Mouse (Mus musculus) limb, embryonic 11.5 days (tissue): ENCODE measurements around the gene Gabrg2. TPM values are rescaled to one million over a fixed set of nuclear protein-coding genes. Genes with fewer than 3 reads are reported as not detected.

Experiments
- ATAC-seq: fragments of 200-750 bp; cut with Nextera tagmentation; 2 replicates; pipeline ENCODE4 v1.8.0; 2017; ENCODE audit warnings: low read depth; ENCODE audit not compliant: insufficient number of reproducible peaks, low FRiP score, low TSS enrichment
- DNase-seq: peaks from one replicate; pipeline ENCODE4 v3.0.0-alpha.2; 2015; ENCODE audit warnings: low spot score
- H3K27ac ChIP-seq: fragments of 300-500 bp; sonication (generic); replicated peaks from 2 replicates; pipeline ENCODE4 v1.5.1; 2014; ENCODE audit warnings: low read depth, mild to moderate bottlenecking, low read length
- H3K27me3 ChIP-seq: fragments of 300-500 bp; sonication (generic); 2 replicates; pipeline ENCODE4 v1.6.1; 2014; ENCODE audit warnings: mild to moderate bottlenecking, low read length, mixed read lengths; ENCODE audit not compliant: control insufficient read depth, insufficient read depth
- H3K36me3 ChIP-seq: fragments of 300-500 bp; sonication (generic); 2 replicates; pipeline ENCODE4 v1.6.1; 2014; ENCODE audit warnings: mild to moderate bottlenecking, low read length, moderate library complexity, mixed read lengths; ENCODE audit not compliant: control insufficient read depth, insufficient read depth
- H3K4me1 ChIP-seq: fragments of 300-500 bp; sonication (generic); 2 replicates; pipeline ENCODE4 v1.6.1; 2014; ENCODE audit warnings: low read length, mixed read lengths; ENCODE audit not compliant: control insufficient read depth, insufficient read depth
- H3K4me2 ChIP-seq: fragments of 300-500 bp; sonication (generic); 2 replicates; pipeline ENCODE4 v1.6.1; 2014; ENCODE audit warnings: low read depth, mild to moderate bottlenecking, moderate library complexity; ENCODE audit not compliant: severe bottlenecking
- H3K4me3 ChIP-seq: fragments of 300-500 bp; sonication (generic); 2 replicates; pipeline ENCODE4 v1.5.1; 2014; ENCODE audit warnings: low read depth, low read length
- H3K9ac ChIP-seq: fragments of 300-500 bp; sonication (generic); 2 replicates; pipeline ENCODE4 v1.6.1; 2014; ENCODE audit warnings: mild to moderate bottlenecking, low read length
- H3K9me3 ChIP-seq: fragments of 300-500 bp; sonication (generic); 2 replicates; pipeline ENCODE4 v1.6.1; 2016; ENCODE audit warnings: low read length; ENCODE audit not compliant: control insufficient read depth
- WGBS: fragments of 180-500 bp; shearing (Covaris S2); extraction: QIAGEN DNeasy Blood & Tissue Kit; methylation state at CpG from one replicate; pipeline ENCODE4 v1.1.7; 2014; 5-methylcytosine and 5-hydroxymethylcytosine counted together
- polyA plus RNA-seq: library from polyadenylated mRNA; unstranded; fragments of >200 nt; fragmentation: Nextera tagmentation; extraction: Ambion mirVana; gene quantifications from 2 replicates; pipeline ENCODE4 v1.2.1, GENCODE M21; 2014

Gabrg2 gene
- polyA plus RNA-seq, 1 experiment from 2014 or later, result not detected

GRCm38 (mm10) chr11:41945471-41945870, 55.2 kb downstream of the Gabrg2 start:
- H3K27me3 ChIP-seq, result no peaks in the 10 kb centered on the region
- H3K4me1 ChIP-seq, result no peaks in the 10 kb centered on the region
- DNase-seq (no peak), ATAC-seq (no peak)
- no peaks in the 10 kb centered on the region for H3K36me3 ChIP-seq
- 79% methylated on average over 5 of the region's 5 CpGs for WGBS
- H3K9ac ChIP-seq, result no peak overlapping the region
- no peak overlapping the region for H3K4me3 ChIP-seq
- no peak overlapping the region for H3K27ac ChIP-seq
- no peaks in the 10 kb centered on the region for H3K9me3 ChIP-seq
- no peak overlapping the region for H3K4me2 ChIP-seq

GRCm38 (mm10) chr11:41937979-41938378, 62.7 kb downstream of the Gabrg2 start:
- 80% methylated on average over 2 of the region's 2 CpGs for WGBS
- Histone ChIP-seq H3K27ac (no peak overlapping the region), H3K4me3 (no peak overlapping the region), H3K9me3 (no peaks in the 10 kb centered on the region), H3K4me1 (no peaks in the 10 kb centered on the region), H3K36me3 (no peaks in the 10 kb centered on the region), H3K9ac (no peak overlapping the region), H3K4me2 (no peak overlapping the region), H3K27me3 (no peaks in the 10 kb centered on the region)
- DNase-seq (no peak), ATAC-seq (no peak)

GRCm38 (mm10) chr11:41918864-41919263, 81.8 kb downstream of the Gabrg2 start:
- ATAC-seq (no peak), DNase-seq (no peak)
- Histone ChIP-seq H3K4me2 (no peak overlapping the region), H3K9me3 (no peaks in the 10 kb centered on the region), H3K9ac (no peak overlapping the region), H3K4me1 (no peaks in the 10 kb centered on the region), H3K36me3 (no peaks in the 10 kb centered on the region), H3K27me3 (no peaks in the 10 kb centered on the region), H3K4me3 (no peak overlapping the region), H3K27ac (no peak overlapping the region)

GRCm38 (mm10) chr11:41914066-41914465, 86.6 kb downstream of the Gabrg2 start:
- DNase-seq, result no peak
- no peaks in the 10 kb centered on the region for H3K9me3 ChIP-seq
- no peaks in the 10 kb centered on the region for H3K4me1 ChIP-seq
- H3K4me2 ChIP-seq, result no peak overlapping the region
- no peak overlapping the region for H3K4me3 ChIP-seq
- no peak for ATAC-seq
- WGBS, result 83% methylated on average over 6 of the region's 6 CpGs
- no peaks in the 10 kb centered on the region for H3K27me3 ChIP-seq
- no peak overlapping the region for H3K9ac ChIP-seq
- no peak overlapping the region for H3K27ac ChIP-seq
- no peaks in the 10 kb centered on the region for H3K36me3 ChIP-seq

GRCm38 (mm10) chr11:41903661-41904060, 97.0 kb downstream of the Gabrg2 start:
- DNase-seq (no peak), ATAC-seq (no peak)
- 83% methylated on average over 2 of the region's 2 CpGs for WGBS
- Histone ChIP-seq H3K4me2 (no peak overlapping the region), H3K27me3 (no peaks in the 10 kb centered on the region), H3K36me3 (no peaks in the 10 kb centered on the region), H3K9me3 (no peaks in the 10 kb centered on the region), H3K4me1 (no peaks in the 10 kb centered on the region), H3K9ac (no peak overlapping the region), H3K4me3 (no peak overlapping the region), H3K27ac (no peak overlapping the region)

Other genes with a start within 250 kb of the Gabrg2 start
- 0.37 and 0.52 TPM in 2 replicates for gene Gabra1, start 182.1 kb upstream of the Gabrg2 start, polyA plus RNA-seq